Comparison of ENCODE assay signal across 8 mouse cellular contexts in genomic region chr11:69754701-69755100, GRCm38 (mm10). TPM values are rescaled to one million over a fixed set of nuclear protein-coding genes. Genes with fewer than 3 reads are reported as not detected.
A peak's percentile ranks its signal among the peaks of the same experiment; 100 is the strongest.
DNase-seq lines count a peak whose midpoint lies in the region; ATAC-seq and TF ChIP-seq lines count a peak whose summit lies in the region.
"Had no signal": no experiment of that assay in that cellular context is flagged by ENCODE, and none has a peak within 500 bp of the region (broad histone marks: within the 10 kb centered on the region; RNA-seq: fewer than 3 reads in every experiment).

No protein-coding gene starts in this region.

- 39% methylated on average over 3 of the region's 3 CpGs for WGBS in forebrain, embryonic 15.5 days
- WGBS in limb, embryonic 14.5 days, result 61% methylated on average over 3 of the region's 3 CpGs
- WGBS in neural tube, embryonic 15.5 days, result 55% methylated on average over 3 of the region's 3 CpGs

- no peak for ATAC-seq in forebrain, embryonic 15.5 days (replicated peaks)
- no peak for ATAC-seq in limb, embryonic 14.5 days (ENCODE audit: low FRiP score, low read depth)
- ATAC-seq in neural tube, embryonic 15.5 days (ENCODE audit: low FRiP score), result no peak

- no peaks in the 10 kb centered on the region for H3K36me3 ChIP-seq in forebrain, embryonic 15.5 days
- H3K36me3 ChIP-seq in limb, embryonic 14.5 days (ENCODE audit: control insufficient read depth, insufficient read depth, low read length), result no peaks in the 10 kb centered on the region
- no peaks in the 10 kb centered on the region for H3K36me3 ChIP-seq in neural tube, embryonic 15.5 days

- peak; percentile 30 to 42 for DNase-seq in layer of hippocampus, postnatal 10 days (ENCODE audit: low spot score in 2 of 2)
- no peak for DNase-seq in layer of hippocampus, postnatal 25 days (ENCODE audit: extremely low spot score in 1 of 2, low spot score in 1 of 2)
- DNase-seq in ZHBTc4 (ENCODE audit: low read depth, low spot score), result peak; percentile 72
- DNase-seq in limb, embryonic 14.5 days (ENCODE audit: low spot score), result peak; percentile 75
- DNase-seq in ovary, postnatal 10 days (ENCODE audit: low spot score), result no peak

- H3K9ac ChIP-seq in forebrain, embryonic 15.5 days (replicated peaks), result no peak overlapping the region
- H3K9ac ChIP-seq in limb, embryonic 14.5 days (ENCODE audit: low read depth, low read length, severe bottlenecking), result no peak overlapping the region
- no peak overlapping the region for H3K9ac ChIP-seq in neural tube, embryonic 15.5 days (replicated peaks)

- no peaks in the 10 kb centered on the region for H3K9me3 ChIP-seq in forebrain, embryonic 15.5 days
- H3K9me3 ChIP-seq in limb, embryonic 14.5 days (ENCODE audit: control insufficient read depth, low read length), result no peaks in the 10 kb centered on the region
- no peaks in the 10 kb centered on the region for H3K9me3 ChIP-seq in neural tube, embryonic 15.5 days (replicated peaks)

- H3K4me2 ChIP-seq in forebrain, embryonic 15.5 days (replicated peaks), result peak overlapping the region; percentile 9
- H3K4me2 ChIP-seq in limb, embryonic 14.5 days (replicated peaks; ENCODE audit: low read depth, low read length, severe bottlenecking), result 0 out of 2 replicates have a peak overlapping the region, but pooled peaks have one; percentile 37
- peak overlapping the region; percentile 84 for H3K4me2 ChIP-seq in neural tube, embryonic 15.5 days

- H3K4me1 ChIP-seq in forebrain, embryonic 15.5 days, result peaks cover 60% of the 10 kb centered on the region
- H3K4me1 ChIP-seq in limb, embryonic 14.5 days (ENCODE audit: control insufficient read depth, insufficient read depth, low read length), result peaks cover 24% of the 10 kb centered on the region
- H3K4me1 ChIP-seq in neural tube, embryonic 15.5 days, result peaks cover 55% of the 10 kb centered on the region

- 0 out of 2 replicates have a peak overlapping the region, but pooled peaks have one; percentile 3 for H3K4me3 ChIP-seq in forebrain, embryonic 15.5 days
- no peak overlapping the region for H3K4me3 ChIP-seq in limb, embryonic 14.5 days (replicated peaks; ENCODE audit: low read length)
- H3K4me3 ChIP-seq in neural tube, embryonic 15.5 days (replicated peaks), result no peak overlapping the region

- no peaks in the 10 kb centered on the region for H3K27me3 ChIP-seq in forebrain, embryonic 15.5 days
- no peaks in the 10 kb centered on the region for H3K27me3 ChIP-seq in limb, embryonic 14.5 days (ENCODE audit: control insufficient read depth, insufficient read depth, low read length)
- H3K27me3 ChIP-seq in neural tube, embryonic 15.5 days (replicated peaks), result no peaks in the 10 kb centered on the region

- H3K27ac ChIP-seq in forebrain, embryonic 15.5 days (replicated peaks), result no peak overlapping the region
- no peak overlapping the region for H3K27ac ChIP-seq in limb, embryonic 14.5 days (replicated peaks; ENCODE audit: low read depth, low read length)
- no peak overlapping the region for H3K27ac ChIP-seq in neural tube, embryonic 15.5 days (replicated peaks)

- no peak for TF ChIP-seq POLR2A in limb, embryonic 14.5 days (IDR thresholded peaks at IDR 0.05; ENCODE audit: borderline replicate concordance, extremely low read depth, insufficient read depth, insufficient read length)

RNA-seq across cellular contexts. Expression of gene Polr2a, which starts 3.7 kb away (rescaled TPM):
- 10 to 100 TPM; 55.6 to 59.4 TPM for total RNA-seq in layer of hippocampus, postnatal 10 days (2021)
- 10 to 100 TPM; 58.6 to 69.5 TPM for total RNA-seq in layer of hippocampus, postnatal 25 days (2021)
- 17.5 and 19.2 TPM in 2 replicates for polyA plus RNA-seq in forebrain, embryonic 15.5 days (2015; fragmentation: Nextera tagmentation; extraction: Ambion mirVana)
- 76.6 and 100 TPM in 2 replicates for polyA plus RNA-seq in limb, embryonic 14.5 days (2012; rRNA removed)
- 40.7 and 45.3 TPM in 2 replicates for polyA plus RNA-seq in limb, embryonic 14.5 days (2014; fragmentation: Nextera tagmentation; extraction: Ambion mirVana)
- 13.2 and 18.7 TPM in 2 replicates for polyA plus RNA-seq in neural tube, embryonic 15.5 days (2015; fragmentation: Nextera tagmentation; extraction: Ambion mirVana)

RNA-seq across cellular contexts. Expression of gene Slc35g3, which starts 7.1 kb away (rescaled TPM):
- under 1 TPM in 1 of 2 experiments, not detected in 1; 0.22 TPM for total RNA-seq in layer of hippocampus, postnatal 10 days (2021)
- not detected for total RNA-seq in layer of hippocampus, postnatal 25 days (2021)
- 0.28 and 0.56 TPM in 2 replicates for polyA plus RNA-seq in forebrain, embryonic 15.5 days (2015; fragmentation: Nextera tagmentation; extraction: Ambion mirVana)
- polyA plus RNA-seq in limb, embryonic 14.5 days (2012; rRNA removed), result 0.14 and 0.23 TPM in 2 replicates
- 0.21 TPM in 1 of 2 replicates, not detected in the other for polyA plus RNA-seq in limb, embryonic 14.5 days (2014; fragmentation: Nextera tagmentation; extraction: Ambion mirVana)
- polyA plus RNA-seq in neural tube, embryonic 15.5 days (2015; fragmentation: Nextera tagmentation; extraction: Ambion mirVana), result 0.19 TPM in 1 of 2 replicates, not detected in the other
- polyA plus RNA-seq: frontal cortex, adult 2 months had no signal

RNA-seq across cellular contexts. Expression of gene Zbtb4, which starts 11.0 kb away (rescaled TPM):
- 10 to 100 TPM; 69.7 to 72.8 TPM for total RNA-seq in layer of hippocampus, postnatal 10 days (2021)
- total RNA-seq in layer of hippocampus, postnatal 25 days (2021), result 100 to 1,000 TPM; 110 to 118 TPM
- polyA plus RNA-seq in forebrain, embryonic 15.5 days (2015; fragmentation: Nextera tagmentation; extraction: Ambion mirVana), result 2.8 and 3.2 TPM in 2 replicates
- polyA plus RNA-seq in limb, embryonic 14.5 days (2012; rRNA removed), result 12.8 and 14.3 TPM in 2 replicates
- polyA plus RNA-seq in limb, embryonic 14.5 days (2014; fragmentation: Nextera tagmentation; extraction: Ambion mirVana), result 4.1 and 5.0 TPM in 2 replicates
- polyA plus RNA-seq in neural tube, embryonic 15.5 days (2015; fragmentation: Nextera tagmentation; extraction: Ambion mirVana), result 4.7 and 5.3 TPM in 2 replicates

RNA-seq across cellular contexts. Expression of gene Chrnb1, which starts 41.0 kb away (rescaled TPM):
- total RNA-seq in layer of hippocampus, postnatal 10 days (2021), result 1 to 10 TPM; 1.1 to 1.6 TPM
- 1 to 10 TPM in 1 of 2 experiments, under 1 TPM in 1; 0.79 to 1.1 TPM for total RNA-seq in layer of hippocampus, postnatal 25 days (2021)
- polyA plus RNA-seq in forebrain, embryonic 15.5 days (2015; fragmentation: Nextera tagmentation; extraction: Ambion mirVana), result 1.2 and 1.4 TPM in 2 replicates
- 69.4 and 81.0 TPM in 2 replicates for polyA plus RNA-seq in limb, embryonic 14.5 days (2012; rRNA removed)
- polyA plus RNA-seq in limb, embryonic 14.5 days (2014; fragmentation: Nextera tagmentation; extraction: Ambion mirVana), result 14.1 and 19.0 TPM in 2 replicates
- 2.1 and 3.0 TPM in 2 replicates for polyA plus RNA-seq in neural tube, embryonic 15.5 days (2015; fragmentation: Nextera tagmentation; extraction: Ambion mirVana)

RNA-seq across cellular contexts. Expression of gene Fgf11, which starts 47.0 kb away (rescaled TPM):
- 10 to 100 TPM; 26.8 to 26.9 TPM for total RNA-seq in layer of hippocampus, postnatal 10 days (2021)
- 10 to 100 TPM; 28.3 to 33.3 TPM for total RNA-seq in layer of hippocampus, postnatal 25 days (2021)
- polyA plus RNA-seq in forebrain, embryonic 15.5 days (2015; fragmentation: Nextera tagmentation; extraction: Ambion mirVana), result 6.2 and 6.7 TPM in 2 replicates
- polyA plus RNA-seq in limb, embryonic 14.5 days (2012; rRNA removed), result 17.2 and 17.5 TPM in 2 replicates
- 2.2 and 3.4 TPM in 2 replicates for polyA plus RNA-seq in limb, embryonic 14.5 days (2014; fragmentation: Nextera tagmentation; extraction: Ambion mirVana)
- polyA plus RNA-seq in neural tube, embryonic 15.5 days (2015; fragmentation: Nextera tagmentation; extraction: Ambion mirVana), result 8.5 and 8.7 TPM in 2 replicates

Comparison
In these comparisons a context has a peak if more than half of its experiments do, and no peak if none do; other contexts are left out.
1. DNase-seq: peak in layer of hippocampus, postnatal 10 days (2 of 2), ZHBTc4 (single experiment) and limb, embryonic 14.5 days (single experiment); none in layer of hippocampus, postnatal 25 days (0 of 2) and ovary, postnatal 10 days (single experiment).
2. H3K4me2 ChIP-seq: peak in every context shown above with its lines; median percentile 84 in neural tube, embryonic 15.5 days; 37 in limb, embryonic 14.5 days; 9 in forebrain, embryonic 15.5 days.